Mouse (Mus musculus) myocyte (in vitro differentiated cells): ENCODE measurements at regions not wholly inside any gene's neighbourhood (a gene's known extent, or its start where the extent isn't known, plus 50 kb on each side); places are given as distances from the start of the nearest gene placed in this dataset.

ENCODE experiments used
- CEBPB ChIP-seq: IDR thresholded peaks from 2 replicates; pipeline ENCODE4 v1.6.1; 2011; ENCODE audit warnings: mild to moderate bottlenecking, moderate library complexity; ENCODE audit not compliant: poor library complexity, insufficient read depth, severe bottlenecking
- E2F4 ChIP-seq: IDR thresholded peaks from one replicate; pipeline ENCODE4 v1.6.1; 2011; ENCODE audit warnings: mild to moderate bottlenecking, control low read depth, moderate library complexity; ENCODE audit not compliant: insufficient read depth
- MAX ChIP-seq: IDR thresholded peaks from one replicate; pipeline ENCODE4 v1.6.1; 2011; ENCODE audit warnings: low read depth, mild to moderate bottlenecking, control low read depth
- MYOD1 ChIP-seq, 3 experiments: IDR thresholded peaks; one replicate each; pipeline ENCODE4 v1.6.1; 2011; ENCODE audit warnings: control low read depth in 2 of 3, low read depth in 2 of 3, mild to moderate bottlenecking in 2 of 3, moderate library complexity in 1 of 3; ENCODE audit not compliant: insufficient read length in 2 of 3, control insufficient read depth in 1 of 3
- POLR2A ChIP-seq: IDR thresholded peaks from one replicate; pipeline ENCODE4 v1.6.1; 2011; ENCODE audit warnings: low read depth, mild to moderate bottlenecking, control low read depth, moderate library complexity; ENCODE audit not compliant: insufficient read length
- POLR2AphosphoS2 ChIP-seq: IDR thresholded peaks from one replicate; pipeline ENCODE4 v1.6.1; 2011; ENCODE audit warnings: low read depth, control low read depth; ENCODE audit not compliant: insufficient read length
- TCF12 ChIP-seq: IDR thresholded peaks from one replicate; pipeline ENCODE4 v1.6.1; 2011; ENCODE audit warnings: mild to moderate bottlenecking, control low read depth; ENCODE audit not compliant: poor library complexity, insufficient read depth, severe bottlenecking
- TCF3 ChIP-seq: IDR thresholded peaks from one replicate; pipeline ENCODE4 v1.6.1; 2011; ENCODE audit warnings: low read depth, control low read depth; ENCODE audit not compliant: insufficient read length

DNA sequence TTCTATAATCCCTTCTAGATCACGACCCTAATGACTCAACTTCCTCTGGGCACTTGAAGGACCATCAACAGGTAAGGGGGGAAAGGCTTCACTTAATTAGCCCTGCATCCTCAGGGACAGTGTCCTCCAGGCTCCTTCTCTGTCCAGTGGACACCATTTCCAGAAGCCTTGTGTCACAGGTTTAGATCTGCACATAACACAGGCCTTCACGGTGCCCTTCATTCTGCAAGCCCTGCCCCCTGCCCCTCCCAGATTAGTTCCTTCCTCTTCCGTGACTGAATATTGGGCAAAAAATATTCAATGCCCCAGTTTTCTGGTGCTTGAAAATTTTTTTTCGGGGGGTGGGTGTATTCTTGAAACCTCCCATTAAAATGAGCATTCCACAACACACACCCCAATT lies 92.9 kb downstream of the Gas1 start:
- no peak for TF ChIP-seq POLR2A
- TF ChIP-seq CEBPB: no peak
- TF ChIP-seq TCF12: no peak
- TF ChIP-seq E2F4: no peak
- TF ChIP-seq MYOD1 (IDR thresholded peaks at IDR 0.05; ENCODE audit: control insufficient read depth in 1 of 3, insufficient read length in 2 of 3, low read depth in 2 of 3): no peak
- no peak for TF ChIP-seq TCF3
- TF ChIP-seq POLR2AphosphoS2: no peak
- no peak for TF ChIP-seq MAX
